Mouse (Mus musculus): ENCODE measurements around the gene Enpep. TPM values are rescaled to one million over a fixed set of nuclear protein-coding genes. Genes with fewer than 3 reads are reported as not detected.

Gene Enpep
- total RNA-seq, 1 experiment from 2014 or later: not detected

GRCm38 (mm10) chr3:129220681-129221379 lies 111.7 kb downstream of the Enpep start:
- ATAC-seq (replicated peaks; ENCODE audit: insufficient number of reproducible peaks, low FRiP score, low TSS enrichment, poor library complexity, severe bottlenecking): no peak

GRCm38 (mm10) chr3:129220086-129220670 lies 112.3 kb downstream of the Enpep start:
- no peak for ATAC-seq (replicated peaks; ENCODE audit: insufficient number of reproducible peaks, low FRiP score, low TSS enrichment, poor library complexity, severe bottlenecking)

Other genes with a start within 250 kb of the Enpep start
- gene Pitx2, start 132.8 kb downstream of the Enpep start, total RNA-seq (2017): not detected in 3 replicates
- 4.9 to 14.4 TPM (median 6.5 TPM) in 3 replicates for gene Elovl6, start 199.6 kb upstream of the Enpep start, total RNA-seq (2017)

Data from monocyte, adult 5-6 weeks (primary cell).